Mouse (Mus musculus) thymus, adult 18-20 months (tissue): Measurements from ENCODE around the gene Mylpf.

ENCODE experiments used
- DNase-seq, 2 experiments: peaks; one replicate each; pipeline ENCODE4 v3.0.0; 2022; ENCODE audit warnings: mixed read lengths in 2 of 2

The Mylpf gene

DNA sequence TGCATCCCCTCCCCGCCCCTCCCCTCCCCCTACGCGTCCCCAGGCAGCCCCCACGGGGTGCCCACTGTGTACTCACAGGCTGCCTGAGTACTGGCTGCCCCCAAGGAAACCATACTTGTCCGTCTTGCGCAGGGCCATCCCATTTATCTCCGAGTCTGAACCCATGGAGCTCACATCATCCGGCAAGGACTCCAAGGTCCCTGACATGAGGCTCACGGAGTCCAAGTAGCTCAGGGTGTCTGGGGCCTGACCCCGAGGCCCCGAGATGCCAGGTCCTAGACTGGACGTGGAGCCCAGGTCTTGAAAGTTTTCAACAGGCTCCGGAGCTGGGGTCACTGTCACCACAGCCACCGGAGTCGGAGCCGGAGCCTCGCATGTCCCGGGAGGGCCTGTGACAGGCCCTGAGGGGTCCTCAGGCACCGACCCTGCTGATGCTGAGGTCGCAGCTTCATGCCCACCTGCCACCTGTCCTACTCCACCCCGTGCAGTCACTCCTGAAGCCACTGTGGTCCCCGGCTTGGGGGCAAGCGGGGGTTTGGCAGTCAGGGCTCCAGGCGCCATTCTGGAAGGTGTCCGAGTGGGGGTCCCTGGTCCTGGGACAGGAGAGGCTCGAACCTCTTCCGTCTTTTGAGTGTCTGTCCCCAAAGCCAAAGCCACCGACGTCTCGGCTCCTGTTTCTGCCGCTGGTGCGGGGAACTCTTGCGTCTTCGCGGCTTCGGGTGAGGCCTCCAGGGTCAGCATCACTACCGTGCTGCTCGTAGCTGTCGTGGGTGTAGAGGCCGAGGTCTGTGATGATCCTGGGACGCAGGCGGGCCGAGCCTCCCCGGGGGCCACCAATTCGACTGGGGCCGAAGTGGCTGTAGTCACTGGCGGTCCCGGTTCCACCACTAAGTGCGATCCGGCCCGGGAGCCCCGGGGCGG lies 1.1 kb upstream of the Mylpf start:
- DNase-seq = peak; percentile 55 to 63

DNA sequence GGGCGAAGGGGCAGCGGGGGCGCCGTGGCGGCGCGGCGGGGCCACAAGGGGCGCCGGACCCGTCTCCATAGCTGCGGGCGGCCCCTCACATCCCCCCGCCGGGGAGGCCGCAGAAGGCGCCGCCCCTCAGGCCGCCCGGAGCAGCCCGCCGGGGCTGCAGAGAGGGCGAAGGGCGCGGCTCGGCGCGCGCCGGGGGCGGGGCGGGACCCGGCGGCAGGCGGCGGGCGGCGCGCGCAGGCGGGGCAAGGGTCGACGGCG lies 466 bp upstream of the Mylpf start, which contains the start of gene Tbc1d10b:
Gene Tbc1d10b, minus strand, starts transcription at position 174 of the 258 bp plus-strand sequence.
- no peak for DNase-seq

DNA sequence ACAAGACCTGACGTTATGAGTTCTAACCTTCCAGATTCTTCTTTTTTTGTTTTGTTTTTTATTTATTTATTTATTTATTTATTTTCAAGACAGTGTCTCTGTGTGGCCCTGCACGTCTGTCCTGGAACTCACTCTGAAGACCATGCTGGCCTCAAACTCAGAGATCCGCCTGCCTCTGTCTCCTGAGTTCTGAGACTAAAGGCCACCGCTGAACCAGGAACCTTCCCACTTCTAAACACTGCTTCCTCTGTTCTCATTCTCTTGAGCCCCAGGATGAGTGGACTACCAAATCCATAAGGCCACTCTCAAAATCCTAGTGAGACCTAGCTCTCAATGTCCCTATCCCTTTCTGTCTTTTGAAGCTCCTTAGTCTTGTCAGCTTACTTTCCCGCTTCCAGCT lies 1.2 kb downstream of the Mylpf start:
- DNase-seq = no peak

DNA sequence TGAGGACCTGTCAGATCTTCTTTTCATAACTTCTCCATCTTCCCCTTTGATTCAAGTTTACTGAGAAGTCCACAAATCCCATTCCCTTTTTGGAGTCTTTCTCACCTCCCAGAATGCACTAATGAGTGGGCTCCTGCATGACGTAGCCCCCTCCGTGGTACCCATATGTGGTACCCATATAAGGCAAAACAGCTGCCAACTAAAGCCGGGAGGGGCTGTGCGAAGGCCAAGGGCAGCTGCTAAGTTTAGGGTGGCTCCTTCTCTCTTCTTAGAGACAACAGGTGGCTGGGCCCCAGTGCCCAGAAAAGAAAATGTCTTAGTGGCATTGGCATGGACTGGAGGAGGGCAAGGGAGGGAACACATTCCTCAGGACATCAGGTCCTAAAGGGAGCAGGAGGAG lies 1.6 kb downstream of the Mylpf start:
- peak in 1 of 2 experiments; percentile 57 for DNase-seq

DNA sequence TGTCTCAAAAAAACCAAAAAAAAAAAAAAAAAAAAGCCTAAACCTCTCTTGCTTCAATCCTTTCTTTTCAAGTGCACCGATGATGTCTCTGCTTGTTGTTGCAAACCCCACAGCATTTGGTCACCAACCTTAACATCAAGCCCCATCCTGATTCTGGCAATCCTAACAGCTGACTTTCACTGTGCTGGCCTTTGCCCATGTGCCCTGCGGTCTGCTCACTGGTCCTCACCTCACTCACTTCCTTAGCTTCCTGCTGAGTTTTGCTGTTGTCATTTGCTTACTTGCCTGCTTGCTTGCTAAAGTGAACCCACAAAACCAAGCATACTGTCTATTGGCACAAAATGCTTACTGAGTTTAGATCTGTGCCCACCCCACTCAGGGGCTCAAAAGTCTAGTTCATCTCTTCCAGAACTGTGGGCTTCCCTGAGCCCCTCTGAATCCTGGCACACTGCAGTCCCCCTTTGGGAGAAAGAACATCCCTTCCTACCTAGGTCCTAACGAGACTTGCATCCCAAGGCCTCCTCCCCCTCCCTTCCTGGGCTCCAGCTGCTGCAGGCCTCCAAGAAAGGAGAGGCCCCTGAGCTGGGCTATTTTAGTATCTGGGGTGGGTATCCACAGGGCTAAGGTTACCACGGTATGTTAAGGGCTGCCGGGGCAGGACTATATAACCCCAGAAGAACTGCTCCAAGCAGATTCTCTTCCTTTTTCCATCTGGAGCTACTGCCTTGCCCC lies 2.5 kb downstream of the Mylpf start:
- DNase-seq = no peak

DNA sequence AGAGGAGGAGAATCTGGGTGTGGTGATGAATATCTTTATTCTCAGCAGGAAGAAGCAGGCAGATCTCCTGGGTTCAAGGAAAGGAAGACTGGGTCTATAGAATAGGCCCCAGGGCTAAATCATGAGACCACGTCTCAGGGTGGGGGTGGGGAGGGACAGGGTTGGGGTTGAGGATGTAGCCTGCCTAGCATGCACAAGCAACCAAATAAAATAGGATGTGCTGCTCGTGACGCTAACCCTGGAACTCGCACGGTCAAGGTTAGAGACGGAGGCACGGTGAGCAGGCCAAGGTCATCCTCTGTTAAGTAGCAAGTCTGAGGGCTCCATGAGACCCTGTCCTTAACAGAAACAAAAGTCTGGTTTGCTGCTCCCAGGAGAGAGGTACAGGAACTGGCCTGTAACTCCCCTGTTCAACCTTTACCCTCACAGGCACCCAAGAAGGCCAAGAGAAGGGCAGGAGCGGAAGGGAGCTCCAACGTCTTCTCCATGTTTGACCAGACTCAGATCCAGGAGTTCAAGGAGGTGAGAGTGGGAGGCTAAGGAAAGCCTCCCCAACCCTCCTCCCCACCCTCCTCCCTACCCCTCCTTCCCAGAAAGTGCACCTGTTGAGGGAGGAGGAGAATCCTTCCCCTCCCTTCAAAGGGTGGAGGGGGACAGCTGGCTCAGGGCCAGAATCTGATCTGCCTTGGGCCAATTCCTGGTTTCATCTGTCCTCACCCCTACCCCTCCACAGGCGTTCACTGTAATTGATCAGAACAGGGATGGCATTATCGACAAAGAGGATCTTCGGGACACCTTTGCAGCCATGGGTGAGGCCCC lies 4.0 kb downstream of the Mylpf start:
- DNase-seq = no peak

DNA sequence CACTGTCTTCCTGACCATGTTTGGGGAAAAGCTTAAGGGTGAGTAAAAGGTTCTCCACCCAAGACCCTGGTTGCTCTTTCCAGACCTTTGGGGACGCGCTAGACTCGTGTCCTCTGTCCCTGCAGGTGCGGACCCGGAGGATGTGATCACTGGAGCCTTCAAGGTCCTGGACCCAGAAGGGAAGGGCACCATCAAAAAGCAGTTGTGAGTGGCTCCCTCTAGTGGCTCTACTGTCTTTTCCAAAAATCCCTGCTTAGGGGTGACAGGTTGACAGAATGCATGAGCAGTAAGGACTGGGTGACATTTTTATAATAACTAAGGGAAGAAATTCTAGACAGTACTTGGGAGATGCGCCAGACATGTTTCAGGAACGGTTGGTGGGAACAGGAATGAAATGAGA lies 4.8 kb downstream of the Mylpf start:
- DNase-seq = no peak

DNA sequence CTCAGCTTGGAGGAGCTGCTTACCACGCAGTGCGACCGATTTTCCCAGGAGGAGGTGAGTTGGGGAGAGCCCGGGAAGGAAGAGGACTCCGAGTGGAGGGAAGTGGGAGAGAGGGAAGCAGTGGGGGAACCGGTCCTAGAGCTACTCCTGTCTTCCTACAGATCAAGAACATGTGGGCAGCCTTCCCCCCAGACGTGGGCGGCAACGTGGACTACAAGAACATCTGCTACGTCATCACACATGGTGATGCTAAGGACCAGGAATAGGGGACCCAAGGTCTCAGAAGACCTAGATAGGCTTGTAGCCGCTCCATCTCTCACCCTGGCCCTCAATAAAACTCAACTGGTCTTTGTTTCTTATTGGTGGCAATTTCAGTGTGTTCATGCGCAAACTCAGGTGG lies 5.2 kb downstream of the Mylpf start:
- no peak for DNase-seq

DNA sequence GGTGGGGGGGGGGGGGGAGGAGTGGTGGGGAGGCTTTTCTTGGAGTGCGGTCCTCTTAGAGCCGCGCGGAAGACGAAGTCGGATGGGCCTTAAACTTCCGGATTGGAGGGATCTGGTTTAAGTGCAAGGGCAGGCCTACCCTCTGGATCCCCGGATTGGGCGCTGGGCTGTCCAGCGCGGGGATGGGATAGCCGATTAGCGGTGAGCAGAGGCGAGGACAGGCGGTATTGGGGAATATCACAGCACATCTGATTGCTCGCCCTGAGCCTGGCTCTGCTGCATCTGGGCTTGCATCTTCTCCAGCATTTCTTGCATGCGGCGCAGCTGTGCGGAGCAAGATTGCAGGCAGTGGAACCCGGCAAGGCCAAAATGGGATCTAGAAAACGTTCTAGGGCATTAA lies 5.8 kb downstream of the Mylpf start:
- no peak for DNase-seq

DNA sequence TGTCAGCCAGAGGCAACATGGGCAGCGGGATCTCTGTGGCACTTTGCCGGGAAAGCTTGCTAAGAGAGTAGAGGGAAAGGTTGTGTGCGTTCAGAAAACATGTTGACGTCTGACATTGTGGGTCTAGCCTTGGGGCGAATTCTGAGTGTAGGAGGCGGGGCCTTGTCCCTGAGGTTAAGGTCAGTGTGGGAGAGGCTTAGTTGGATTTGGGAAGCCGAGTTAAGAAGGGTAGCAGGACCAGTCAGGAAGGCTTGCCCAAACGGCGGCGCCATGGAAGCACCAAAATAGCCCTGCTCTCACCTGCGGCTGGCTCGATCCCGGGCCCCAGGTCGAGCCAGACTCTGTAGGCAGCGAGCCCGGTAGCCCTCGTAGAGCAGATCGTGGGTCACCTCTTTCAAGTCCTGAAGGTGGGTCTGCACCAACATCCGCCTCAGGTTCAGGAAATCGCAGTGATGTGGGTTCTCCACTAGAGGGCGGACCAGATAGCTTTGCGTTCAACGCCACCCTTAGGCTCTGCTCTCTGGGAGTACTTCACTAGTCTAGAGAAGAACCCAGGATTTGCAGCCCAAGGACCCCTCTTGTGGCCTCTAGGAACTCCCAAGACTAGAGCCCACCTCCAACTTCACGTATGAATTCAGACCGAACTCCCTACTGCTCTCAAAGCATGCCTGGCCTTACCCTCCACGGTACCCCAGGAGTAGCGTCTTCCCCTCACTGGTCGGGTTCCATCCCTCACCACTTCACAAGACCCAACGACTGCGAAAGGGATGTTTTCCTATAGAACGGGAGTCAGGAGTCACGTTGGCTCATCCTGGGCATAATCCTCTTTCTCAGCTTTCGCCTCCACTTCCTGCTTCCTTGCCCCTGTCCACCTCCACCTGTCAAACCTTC lies 6.5 kb downstream of the Mylpf start:
- DNase-seq = peak; percentile 64 to 77

DNA sequence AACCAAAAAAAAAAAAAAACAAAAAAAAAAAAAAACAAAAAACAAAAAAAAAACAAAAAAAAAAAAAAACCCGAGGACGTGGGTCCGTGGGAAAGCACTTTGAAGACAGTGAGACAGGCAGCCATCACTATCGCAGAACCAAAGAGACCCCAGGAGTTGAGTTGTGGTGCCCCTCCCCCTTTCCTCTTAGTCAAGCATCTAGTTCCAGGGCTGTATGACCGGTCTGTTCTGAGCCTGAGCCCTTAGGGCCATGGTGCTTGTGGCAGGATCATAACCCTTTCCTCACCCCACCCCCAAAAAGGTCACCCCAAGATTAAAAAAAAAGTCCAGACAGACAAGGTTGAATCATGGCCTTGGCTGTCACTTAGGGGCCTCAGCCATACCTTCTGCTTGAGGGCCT lies 7.6 kb downstream of the Mylpf start:
- no peak for DNase-seq

DNA sequence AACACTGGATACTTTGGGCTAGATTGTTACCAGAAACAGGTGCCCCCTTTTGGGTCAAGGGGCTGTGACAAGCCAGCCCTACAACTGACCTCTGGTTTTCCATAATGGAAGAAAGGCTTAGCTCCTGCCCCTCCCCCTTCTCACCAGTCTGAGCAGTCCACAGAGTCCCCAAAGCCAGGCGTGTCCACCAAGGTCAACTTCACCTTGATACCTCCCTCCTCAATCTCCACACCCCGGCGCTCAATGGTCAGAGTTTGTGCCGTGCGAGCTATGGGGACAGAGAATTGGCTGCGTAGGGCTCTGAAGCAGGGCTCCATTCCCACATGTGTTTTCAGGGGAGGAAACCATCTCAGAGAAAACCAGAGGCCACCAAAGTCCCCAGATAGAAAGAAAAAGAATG lies 8.8 kb downstream of the Mylpf start:
- no peak for DNase-seq

DNA sequence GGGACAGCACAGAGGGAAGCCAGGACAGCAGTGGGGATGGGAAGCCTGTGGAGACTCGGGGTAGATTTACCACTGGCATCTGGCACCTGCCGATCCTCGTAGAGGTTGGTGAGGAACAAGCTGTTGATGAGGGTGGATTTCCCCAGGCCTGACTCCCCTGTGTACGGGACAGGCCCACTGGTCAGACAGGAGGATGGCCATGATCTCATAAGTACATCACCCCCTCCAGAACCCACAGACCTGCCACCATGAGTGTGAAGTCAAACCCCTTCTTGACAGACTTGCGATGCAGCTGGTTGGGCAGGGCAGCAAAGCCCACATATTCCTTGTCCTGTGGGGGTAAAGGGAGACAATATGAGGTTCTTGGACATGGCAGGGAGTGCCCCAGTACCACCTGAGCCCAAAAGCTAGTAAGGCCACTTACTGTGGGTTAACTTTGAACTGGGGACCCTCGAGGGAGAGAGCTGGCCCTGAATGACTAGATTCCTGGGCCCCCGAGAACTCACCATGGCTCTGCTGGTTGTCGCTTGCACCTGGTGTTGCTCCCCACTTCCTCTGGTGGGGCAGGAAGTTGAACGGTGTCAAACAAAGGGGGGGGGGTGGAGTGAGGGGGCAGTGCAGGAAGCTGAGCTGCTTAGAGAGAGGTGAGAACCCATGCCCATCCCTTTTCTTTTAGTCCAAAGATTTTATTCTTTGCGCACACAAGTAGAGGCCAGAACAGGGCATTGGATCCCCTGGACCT lies 9.4 kb downstream of the Mylpf start:
- DNase-seq = peak; percentile 72 to 82

DNA sequence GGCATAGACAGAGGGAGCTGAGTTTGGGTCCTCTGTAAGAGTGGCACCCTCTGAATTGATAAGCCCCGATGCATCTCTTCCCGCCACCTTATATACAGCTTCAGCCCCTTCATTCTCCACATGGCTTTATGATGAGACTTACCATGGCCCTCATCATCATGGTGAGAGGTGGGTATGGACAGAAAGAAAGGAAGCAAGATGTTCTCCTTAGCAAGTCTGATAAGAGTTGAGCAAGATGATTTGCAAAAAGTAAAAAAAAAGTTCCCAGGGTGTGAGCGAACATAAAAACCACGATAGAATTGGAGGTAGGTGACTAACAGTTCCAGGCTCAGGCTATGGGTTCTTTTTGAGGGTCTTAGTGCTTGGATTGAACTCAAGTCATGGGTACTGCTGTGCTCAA lies 10.0 kb downstream of the Mylpf start:
- DNase-seq = no peak

DNA sequence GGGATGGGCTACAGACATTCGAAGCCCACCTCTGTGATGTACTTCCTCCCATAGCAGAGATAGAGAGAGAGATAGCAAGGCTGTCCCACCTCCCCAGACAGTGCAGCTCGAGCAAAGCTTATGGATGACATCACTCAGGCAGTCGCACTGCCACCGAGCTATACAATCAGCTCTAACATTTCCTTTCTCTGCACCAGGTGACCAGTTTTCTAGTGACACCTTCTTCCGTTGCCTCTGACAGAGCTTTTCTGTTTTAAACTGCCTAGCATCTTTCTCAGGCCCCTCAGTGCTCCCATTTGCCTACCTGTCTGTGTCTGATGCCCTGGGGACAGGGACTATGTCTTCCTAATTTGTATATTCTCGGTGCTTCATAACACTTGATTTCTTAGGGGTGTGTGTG lies 11.8 kb downstream of the Mylpf start:
- DNase-seq = no peak

DNA sequence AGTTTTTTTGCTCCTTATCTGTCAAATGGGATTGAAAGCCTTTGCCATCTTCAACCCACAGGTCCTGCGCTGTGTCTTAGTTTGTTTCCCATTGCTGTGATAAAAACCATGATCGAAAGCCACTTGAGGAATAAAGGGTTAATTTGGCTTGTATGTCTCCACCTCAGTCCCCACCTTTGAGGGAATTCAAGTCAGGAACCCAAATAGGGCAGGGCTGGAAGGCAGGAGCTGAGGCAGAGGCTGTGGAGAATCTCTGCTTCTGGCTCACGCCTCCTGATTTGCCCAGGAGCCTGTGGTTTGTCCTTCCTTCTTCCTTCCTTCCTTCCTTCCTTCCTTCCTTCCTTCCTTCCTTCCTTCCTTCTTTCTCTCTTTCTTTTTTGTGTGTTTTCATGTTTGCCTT lies 14.4 kb downstream of the Mylpf start:
- DNase-seq = no peak

DNA sequence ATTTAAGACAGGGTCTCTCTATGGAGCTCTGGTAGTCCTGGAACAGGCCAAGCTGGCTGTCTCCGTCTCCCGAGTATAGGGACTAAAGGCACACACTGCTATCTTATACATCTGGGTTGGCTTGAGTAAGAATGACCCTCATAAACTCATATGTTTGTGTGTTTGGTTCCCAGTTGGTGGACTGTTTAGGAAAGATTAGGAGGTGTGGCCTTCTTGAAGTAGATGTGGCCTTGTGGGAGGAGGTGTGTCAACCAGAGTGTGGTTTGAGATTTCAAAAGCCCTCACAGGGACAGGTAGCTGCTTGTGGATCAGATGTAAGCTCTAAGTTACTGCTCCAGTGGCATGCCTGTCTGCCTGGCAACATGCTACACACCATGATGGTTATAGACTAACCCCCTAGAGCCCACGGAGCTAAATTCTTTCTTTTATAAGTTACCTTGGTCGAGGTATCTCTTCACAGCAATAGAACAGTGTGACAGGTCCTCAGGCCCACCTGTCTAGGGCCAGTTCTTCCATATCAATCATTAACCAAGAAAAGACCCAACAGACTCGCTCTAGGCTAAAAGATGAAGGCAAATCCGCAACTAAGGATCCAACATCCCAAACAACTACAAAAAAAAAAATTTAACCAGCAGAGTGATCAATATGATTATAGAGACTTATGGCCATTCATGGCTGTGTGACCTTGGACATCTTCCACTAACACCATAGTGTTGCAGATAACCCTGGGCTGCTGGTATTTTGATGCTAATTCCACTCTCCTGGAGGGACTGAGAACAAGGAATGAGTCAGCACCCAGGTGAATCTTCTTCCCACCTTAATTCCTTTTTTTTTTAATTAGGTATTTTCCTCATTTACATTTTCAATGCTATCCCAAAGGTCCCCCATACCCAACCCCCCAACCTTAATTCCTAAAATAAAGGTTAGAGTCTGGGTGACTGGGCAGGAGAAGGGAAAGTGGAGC lies 15.1 kb downstream of the Mylpf start:
- DNase-seq = no peak

DNA sequence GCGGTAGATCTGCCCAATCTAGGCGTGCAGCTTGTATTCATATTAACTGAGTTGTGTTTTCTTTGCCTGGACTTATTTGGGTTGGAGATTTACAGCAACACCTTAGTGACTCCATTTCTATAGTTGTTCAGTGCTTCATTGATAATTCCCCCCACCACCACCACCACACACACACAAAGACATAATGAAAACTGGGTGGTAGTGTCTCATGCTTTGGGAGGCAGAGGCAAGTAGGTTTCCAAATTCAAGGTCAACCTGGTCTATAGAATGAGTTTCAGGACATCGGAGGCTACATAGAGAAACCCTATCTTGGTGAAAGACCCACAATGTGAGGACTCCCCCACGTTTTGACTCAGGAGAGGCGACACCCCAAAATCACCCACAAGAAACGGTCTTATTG lies 15.9 kb downstream of the Mylpf start:
- DNase-seq = no peak

DNA sequence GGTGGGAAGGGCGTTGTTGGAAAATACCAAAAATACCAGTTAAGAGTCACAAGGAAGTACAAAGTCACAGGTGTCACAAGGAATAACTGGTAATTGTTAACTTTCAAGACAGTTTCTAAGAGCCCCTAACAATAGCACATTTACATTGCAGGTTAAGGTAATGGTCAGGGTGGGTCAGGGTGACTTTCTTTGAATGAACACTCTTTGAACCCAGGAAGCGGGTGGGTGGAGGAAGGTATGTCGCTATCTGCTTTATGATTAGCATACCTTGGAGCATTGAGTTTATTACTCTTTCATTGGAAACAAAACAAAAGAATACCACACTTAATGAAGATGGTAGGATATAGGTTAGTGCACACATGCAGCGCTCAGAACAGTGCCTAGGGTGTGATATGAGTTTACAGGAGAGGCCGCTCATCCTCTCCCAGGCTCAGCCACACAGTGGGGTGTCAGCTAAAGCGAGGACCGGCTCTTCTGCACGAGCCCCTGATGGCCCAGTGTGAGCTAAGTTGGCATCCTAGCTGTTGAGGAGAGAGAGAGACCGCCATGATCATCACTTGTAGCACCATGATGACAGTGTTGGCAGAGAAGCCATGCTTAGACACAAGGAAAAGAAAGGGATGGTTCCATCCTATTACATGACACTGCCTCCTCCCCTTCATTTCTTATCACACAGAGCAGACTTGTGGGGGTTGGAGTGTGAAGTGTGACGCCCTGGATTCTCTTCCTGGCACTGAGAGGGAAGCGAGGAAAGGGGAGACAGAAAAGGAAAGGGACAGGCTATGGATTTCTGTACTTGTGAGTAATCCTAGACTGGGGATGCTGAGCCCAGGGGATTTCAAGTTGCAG lies 16.7 kb downstream of the Mylpf start:
- DNase-seq = no peak
